Mouse (Mus musculus) E14TG2a.4 (cell line): Measurements from ENCODE around the gene Dync1li1.

Experiments used
- CTCF ChIP-seq: conservative IDR thresholded peaks from 2 replicates; pipeline ENCODE4 v1.5.1; 2014; ENCODE audit warnings: low read length
- POU5F1 ChIP-seq: IDR thresholded peaks from 2 replicates; pipeline ENCODE4 v1.6.1; 2014; ENCODE audit warnings: low read length, borderline replicate concordance

DNA sequence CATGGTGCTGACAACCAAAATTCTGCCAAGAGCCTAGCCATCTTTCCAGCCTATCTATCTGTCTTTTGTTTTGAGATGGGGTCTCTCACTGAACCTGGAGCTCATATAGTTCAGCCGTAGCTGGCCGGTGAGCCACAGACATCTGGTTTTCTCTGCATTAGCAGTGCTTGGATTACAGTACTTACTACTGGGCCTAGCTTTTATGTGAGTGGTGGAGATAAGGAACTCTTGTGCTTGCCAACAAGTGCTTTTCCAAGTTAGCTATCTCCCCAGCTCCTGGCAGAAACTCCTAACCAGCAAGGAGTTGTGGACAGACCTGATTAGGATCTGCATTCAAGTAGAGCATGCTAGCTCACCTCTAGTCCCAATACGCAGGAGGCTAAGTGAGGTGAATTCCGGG lies 19.2 kb downstream of the Dync1li1 start:
- TF ChIP-seq CTCF (no peak), POU5F1 (no peak)
